Mouse (Mus musculus): ENCODE results near the gene Itsn2.

Itsn2 gene

GRCm38 (mm10) chr12:4708881-4709604 lies 116.6 kb downstream of the Itsn2 start:
- no peak for DNase-seq (ENCODE audit: low read depth, low spot score)

DNA sequence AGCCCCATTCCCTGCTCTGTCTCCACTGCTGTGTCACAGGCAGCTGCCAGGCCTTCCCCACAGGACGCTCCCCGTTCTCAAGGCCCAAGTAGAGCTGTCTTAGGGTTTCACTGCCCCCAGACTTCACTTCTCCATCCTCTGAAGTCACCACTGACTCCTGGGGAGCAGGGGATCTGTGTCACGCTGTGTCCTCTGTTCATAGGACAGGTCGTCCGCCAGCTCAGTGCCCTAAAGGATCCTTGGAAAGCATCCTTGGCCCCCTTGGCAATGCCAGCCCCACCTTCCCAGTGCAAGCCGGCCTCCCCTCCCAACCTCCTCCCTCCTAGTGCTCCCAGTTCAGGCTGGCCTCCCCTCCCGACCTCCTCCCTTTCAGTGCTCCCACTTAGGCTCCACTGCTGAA lies 117.5 kb downstream of the Itsn2 start:
- no peak for DNase-seq (ENCODE audit: low read depth, low spot score)

DNA sequence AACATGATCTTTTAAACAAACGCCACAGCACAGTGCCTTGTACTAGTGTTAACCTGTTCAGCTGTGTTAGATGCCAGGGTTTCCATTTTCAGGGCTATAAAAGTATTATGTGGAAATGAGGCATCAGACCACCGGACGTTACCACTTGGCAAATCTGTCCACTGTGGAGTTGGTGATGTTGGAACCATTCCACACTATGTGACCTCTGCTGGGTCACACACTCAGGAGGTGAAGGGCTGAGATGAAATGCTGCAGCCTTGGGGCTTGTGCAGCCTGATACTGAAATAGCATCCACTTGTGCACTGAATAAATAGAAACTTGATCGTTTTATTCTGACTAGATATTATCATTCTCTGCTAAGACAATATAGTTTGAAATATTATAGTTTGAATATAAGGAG lies 120.9 kb downstream of the Itsn2 start:
- no peak for DNase-seq (ENCODE audit: low read depth, low spot score)

- no peak for DNase-seq (ENCODE audit: low read depth, low spot score)
Measured at GRCm38 (mm10) chr12:4715606-4716005, 123.2 kb downstream of the Itsn2 start.

- DNase-seq (ENCODE audit: low read depth, low spot score): peak; percentile 66
Measured at GRCm38 (mm10) chr12:4717417-4717816, 125.0 kb downstream of the Itsn2 start.

- DNase-seq (ENCODE audit: low read depth, low spot score): no peak
Measured at GRCm38 (mm10) chr12:4719066-4719761, 126.8 kb downstream of the Itsn2 start.

GRCm38 (mm10) chr12:4719762-4720754 lies 127.6 kb downstream of the Itsn2 start:
- DNase-seq (ENCODE audit: low read depth, low spot score): peak; percentile 94

DNA sequence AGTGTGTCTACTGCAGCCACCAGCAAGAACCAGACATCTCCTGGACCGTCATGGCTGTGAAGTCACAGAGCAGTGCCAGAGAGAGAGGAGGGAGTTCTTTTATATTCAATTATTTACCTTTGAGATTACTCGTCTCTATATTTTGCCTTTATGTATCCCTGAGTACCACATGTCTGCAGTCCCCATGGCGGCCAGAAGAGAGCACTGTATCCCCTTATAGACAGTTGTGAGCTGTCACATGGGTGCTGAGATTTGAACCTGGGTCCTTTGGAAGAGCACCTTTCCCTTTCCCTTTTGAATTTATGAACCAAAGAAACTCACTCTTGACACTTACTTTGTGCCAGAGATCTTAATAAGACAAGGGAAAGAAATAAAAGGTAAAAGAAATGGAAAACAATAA lies 136.7 kb downstream of the Itsn2 start:
- peak; percentile 74 for DNase-seq (ENCODE audit: low read depth, low spot score)

DNA sequence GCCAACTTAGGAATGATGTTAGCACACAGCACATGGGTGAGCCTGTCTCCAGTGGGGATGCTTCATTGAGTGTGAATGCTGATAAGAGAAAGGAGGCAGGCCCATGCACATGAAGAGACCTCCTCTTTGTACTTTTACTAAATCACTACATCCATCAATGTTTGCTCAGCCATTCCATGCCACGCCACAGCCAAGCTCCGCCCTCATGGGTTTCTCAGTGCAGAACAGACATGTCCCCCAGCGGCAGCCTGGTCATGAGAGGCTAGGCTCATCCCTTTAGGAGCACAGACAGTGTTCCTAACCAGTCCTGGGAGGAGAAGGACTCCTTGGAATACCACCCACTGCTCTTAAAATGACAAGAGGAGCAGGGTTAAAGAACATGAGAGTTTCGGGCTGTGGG lies 139.2 kb downstream of the Itsn2 start:
- no peak for DNase-seq (ENCODE audit: low read depth, low spot score)

- DNase-seq (ENCODE audit: low read depth, low spot score): no peak
Measured at GRCm38 (mm10) chr12:4732332-4732731, 139.9 kb downstream of the Itsn2 start.

DNA sequence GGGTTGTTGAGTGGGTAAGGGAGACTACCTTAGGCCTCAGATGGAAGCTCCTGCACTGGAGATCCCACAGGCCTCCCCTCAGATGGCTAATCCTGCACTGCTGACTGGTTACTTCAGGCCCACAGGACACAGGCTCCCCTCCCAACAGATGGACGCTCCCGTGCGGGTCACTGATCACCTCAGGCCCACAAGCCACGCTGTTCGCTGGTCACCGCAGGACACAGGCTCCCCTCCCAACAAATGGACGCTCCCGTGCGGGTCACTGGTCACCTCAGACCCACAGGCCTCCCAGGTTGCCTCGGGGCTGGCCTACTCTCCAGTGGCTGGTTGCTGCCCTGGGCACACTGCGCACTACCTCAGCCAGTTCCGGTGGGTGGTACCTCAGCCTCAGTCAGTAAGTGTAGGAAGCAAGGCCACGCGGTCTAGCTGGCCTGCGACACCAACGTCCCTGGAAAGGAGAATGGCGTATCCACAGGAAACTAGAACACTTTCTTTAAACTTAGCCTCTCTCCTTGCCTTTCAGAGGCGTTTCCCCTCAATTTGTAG lies 145.7 kb downstream of the Itsn2 start, which contains the start of gene Fam228a:
Fam228a (minus strand) TSS at position 400 of the 546 bp plus-strand sequence.
- peak; percentile 11 for DNase-seq (ENCODE audit: low read depth, low spot score)

- no peak for DNase-seq (ENCODE audit: low read depth, low spot score)
Measured at GRCm38 (mm10) chr12:4740823-4741222, 148.4 kb downstream of the Itsn2 start.

GRCm38 (mm10) chr12:4742183-4742582 lies 149.7 kb downstream of the Itsn2 start:
- DNase-seq (ENCODE audit: low read depth, low spot score): no peak

DNA sequence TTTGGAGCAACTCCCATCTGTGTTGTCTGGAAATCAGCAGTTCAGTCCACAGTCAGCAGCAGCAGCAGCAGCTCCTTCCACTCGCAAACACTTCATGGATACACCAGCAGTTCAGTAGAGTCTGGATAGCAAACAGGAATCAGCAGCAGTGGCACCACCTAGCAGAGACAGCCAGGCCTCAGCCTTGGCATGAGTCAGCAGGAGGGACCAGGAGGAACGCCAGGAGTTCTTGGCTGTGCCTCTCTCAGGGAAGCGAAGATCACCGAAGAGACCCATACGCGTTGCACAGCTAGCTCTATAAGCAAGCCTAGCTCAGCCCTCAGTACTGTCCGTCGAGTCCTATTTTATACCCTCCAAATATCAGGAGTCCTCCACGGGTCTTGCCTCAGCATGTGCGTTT lies 152.0 kb downstream of the Itsn2 start:
- no peak for DNase-seq (ENCODE audit: low read depth, low spot score)

- peak; percentile 14 for DNase-seq (ENCODE audit: low read depth, low spot score)
Measured at GRCm38 (mm10) chr12:4754451-4754850, 162.0 kb downstream of the Itsn2 start.

GRCm38 (mm10) chr12:4757060-4757459 lies 164.6 kb downstream of the Itsn2 start:
- no peak for DNase-seq (ENCODE audit: low read depth, low spot score)

Data from R1 (cell line).